Mouse (Mus musculus): ENCODE measurements around the gene Cant1. TPM values are rescaled to one million over a fixed set of nuclear protein-coding genes. Genes with fewer than 3 reads are reported as not detected.

Cant1 gene
- total and polyA plus RNA-seq, 3 experiments: 26.0 to 145 (median 34.4) TPM

- H3K27ac ChIP-seq (ENCODE audit: control insufficient read depth, low read depth, low read length): no peak overlapping the region
- no peaks in the 10 kb centered on the region for H3K4me1 ChIP-seq (ENCODE audit: control insufficient read depth in 1 of 2, insufficient read depth in 2 of 2, low read length in 2 of 2)
- H3K36me3 ChIP-seq (ENCODE audit: control insufficient read depth in 1 of 2, insufficient read depth in 2 of 2, low read length in 2 of 2): no peaks in the 10 kb centered on the region
- no peak for DNase-seq (ENCODE audit: low read depth, low spot score)
- H3K27me3 ChIP-seq (ENCODE audit: control insufficient read depth in 1 of 2, insufficient read depth in 2 of 2, low read length in 2 of 2): no peaks in the 10 kb centered on the region
- H3K4me3 ChIP-seq (ENCODE audit: control insufficient read depth in 1 of 2, insufficient read depth in 1 of 2, low read depth in 2 of 2, low read length in 2 of 2): no peak overlapping the region
- no peaks in the 10 kb centered on the region; the same call in 1 of the 2 replicates for H3K79me2 ChIP-seq (ENCODE audit: control insufficient read depth, insufficient read depth, low read length, poor library complexity)
- H3K9me3 ChIP-seq (replicated peaks; ENCODE audit: insufficient read depth, low read length): no peaks in the 10 kb centered on the region
- TF ChIP-seq USF1 (IDR thresholded peaks at IDR 0.05; ENCODE audit: low read depth, low read length) (no peak), TAL1 (IDR thresholded peaks at IDR 0.05; ENCODE audit: low read length) (no peak), NELFE (IDR thresholded peaks at IDR 0.05; ENCODE audit: low read depth, low read length) (no peak), GABPA (IDR thresholded peaks at IDR 0.05; ENCODE audit: low read depth, low read length) (no peak), ETS1 (IDR thresholded peaks at IDR 0.05; ENCODE audit: low read depth, low read length) (no peak), POLR2AphosphoS5 (IDR thresholded peaks at IDR 0.05; ENCODE audit: borderline replicate concordance, low read depth, low read length) (no peak), CTCF (IDR thresholded peaks at IDR 0.05 in 2 of 3, conservative IDR thresholded peaks at IDR 0.05 in 1 of 3; ENCODE audit: control insufficient read depth in 1 of 3, insufficient read depth in 1 of 3, low read depth in 2 of 3, low read length in 3 of 3, poor library complexity in 1 of 3, severe bottlenecking in 1 of 3) (no peak), TBP (IDR thresholded peaks at IDR 0.05; ENCODE audit: low read depth, low read length) (no peak), EP300 (IDR thresholded peaks at IDR 0.05; ENCODE audit: low read depth in 1 of 2, low read length in 2 of 2) (no peak), UBTF (IDR thresholded peaks at IDR 0.05; ENCODE audit: borderline replicate concordance, insufficient read depth, low read depth, low read length) (no peak), MEF2A (IDR thresholded peaks at IDR 0.05; ENCODE audit: extremely low read depth, insufficient replicate concordance, low read depth, low read length, poor library complexity, severe bottlenecking) (no peak), MYC (IDR thresholded peaks at IDR 0.05; ENCODE audit: low read depth, low read length) (no peak), ELF1 (IDR thresholded peaks at IDR 0.05; ENCODE audit: low read depth, low read length) (no peak), USF2 (IDR thresholded peaks at IDR 0.05; ENCODE audit: borderline replicate concordance in 1 of 2, insufficient read depth in 1 of 2, low read depth in 1 of 2, low read length in 2 of 2) (no peak), GATA1 (IDR thresholded peaks at IDR 0.05; ENCODE audit: low read depth, low read length) (no peak), SMC3 (IDR thresholded peaks at IDR 0.05; ENCODE audit: low read depth, low read length) (no peak), NRF1 (IDR thresholded peaks at IDR 0.05; ENCODE audit: insufficient read depth, low read depth, low read length, poor library complexity, severe bottlenecking) (no peak)
- no peak overlapping the region for H3K9ac ChIP-seq (ENCODE audit: control insufficient read depth, low read depth, low read length, poor library complexity, severe bottlenecking)
Observed at GRCm38 (mm10) chr11:118408051-118408740, 10.7 kb downstream of the Cant1 start.

- H3K9ac ChIP-seq (ENCODE audit: control insufficient read depth, low read depth, low read length, poor library complexity, severe bottlenecking): no peak overlapping the region
- no peaks in the 10 kb centered on the region for H3K79me2 ChIP-seq (ENCODE audit: control insufficient read depth, insufficient read depth, low read length, poor library complexity)
- H3K9me3 ChIP-seq (replicated peaks; ENCODE audit: insufficient read depth, low read length): no peaks in the 10 kb centered on the region
- no peaks in the 10 kb centered on the region for H3K4me1 ChIP-seq (ENCODE audit: control insufficient read depth in 1 of 2, insufficient read depth in 2 of 2, low read length in 2 of 2)
- H3K27ac ChIP-seq (ENCODE audit: control insufficient read depth, low read depth, low read length): no peak overlapping the region
- TF ChIP-seq CHD2 (IDR thresholded peaks at IDR 0.05; ENCODE audit: low read length) (no peak), TAL1 (IDR thresholded peaks at IDR 0.05; ENCODE audit: low read length) (no peak), CTCF (IDR thresholded peaks at IDR 0.05 in 2 of 3, conservative IDR thresholded peaks at IDR 0.05 in 1 of 3; ENCODE audit: control insufficient read depth in 1 of 3, insufficient read depth in 1 of 3, low read depth in 2 of 3, low read length in 3 of 3, poor library complexity in 1 of 3, severe bottlenecking in 1 of 3) (peak; percentile 14 to 58 (median 44); a peak in 5 of 6 replicates), HCFC1 (IDR thresholded peaks at IDR 0.05; ENCODE audit: low read depth, low read length) (no peak), BHLHE40 (IDR thresholded peaks at IDR 0.05; ENCODE audit: borderline replicate concordance, low read depth, low read length) (no peak), SMC3 (IDR thresholded peaks at IDR 0.05; ENCODE audit: low read depth, low read length) (peak; percentile 36; the same call in 1 of the 2 replicates), ZMIZ1 (IDR thresholded peaks at IDR 0.05; ENCODE audit: low read depth, low read length) (no peak)
- DNase-seq (ENCODE audit: low read depth, low spot score): peak; percentile 34
- no peaks in the 10 kb centered on the region for H3K36me3 ChIP-seq (ENCODE audit: control insufficient read depth in 1 of 2, insufficient read depth in 2 of 2, low read length in 2 of 2)
- no peak overlapping the region for H3K4me3 ChIP-seq (ENCODE audit: control insufficient read depth in 1 of 2, insufficient read depth in 1 of 2, low read depth in 2 of 2, low read length in 2 of 2)
- no peaks in the 10 kb centered on the region for H3K27me3 ChIP-seq (ENCODE audit: control insufficient read depth in 1 of 2, insufficient read depth in 2 of 2, low read length in 2 of 2)
Observed at GRCm38 (mm10) chr11:118407318-118407910, 11.5 kb downstream of the Cant1 start.

All from MEL (cell line).